Mouse (Mus musculus) embryo, embryonic 11.5 days (tissue): Measurements from ENCODE around the gene Gstm2.
"Not testable (repeated sequence)": the region's sequence is repeated elsewhere in the genome, so short reads cannot be mapped to it uniquely, and the experiment has no call there.

Experiments
- DNase-seq: peaks from one replicate; pipeline ENCODE4 v3.0.0-alpha.2; 2012; ENCODE audit warnings: low read depth, low spot score

Gstm2 gene

GRCm38 (mm10) chr3:107986041-107986562 lies at the start of gene Gstm2:
Gstm2 (minus strand) TSS chr3:107986453.
- peak; percentile 23 for DNase-seq

DNA sequence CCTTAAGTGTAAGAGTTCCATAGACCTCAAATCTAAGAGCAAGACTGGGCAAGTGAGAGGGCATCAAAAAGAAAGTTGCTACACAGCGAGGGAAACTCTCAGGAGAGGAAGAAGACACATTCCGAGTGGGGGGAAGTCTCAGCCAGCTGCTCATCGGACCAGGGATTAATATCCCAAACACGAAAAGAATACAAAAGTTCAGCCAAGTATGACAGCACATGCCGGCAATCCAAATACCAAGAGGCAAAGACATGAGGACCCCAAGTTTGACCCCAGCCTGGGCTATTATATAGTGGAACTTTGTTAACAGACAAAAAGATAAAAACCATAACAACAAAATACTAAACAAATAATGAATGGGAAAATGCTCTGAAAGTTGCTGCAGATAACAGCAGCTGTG lies 46.9 kb upstream of the Gstm2 start:
- DNase-seq: no peak

- DNase-seq: no peak
Measured at GRCm38 (mm10) chr3:108032113-108032512, 45.9 kb upstream of the Gstm2 start.

DNA sequence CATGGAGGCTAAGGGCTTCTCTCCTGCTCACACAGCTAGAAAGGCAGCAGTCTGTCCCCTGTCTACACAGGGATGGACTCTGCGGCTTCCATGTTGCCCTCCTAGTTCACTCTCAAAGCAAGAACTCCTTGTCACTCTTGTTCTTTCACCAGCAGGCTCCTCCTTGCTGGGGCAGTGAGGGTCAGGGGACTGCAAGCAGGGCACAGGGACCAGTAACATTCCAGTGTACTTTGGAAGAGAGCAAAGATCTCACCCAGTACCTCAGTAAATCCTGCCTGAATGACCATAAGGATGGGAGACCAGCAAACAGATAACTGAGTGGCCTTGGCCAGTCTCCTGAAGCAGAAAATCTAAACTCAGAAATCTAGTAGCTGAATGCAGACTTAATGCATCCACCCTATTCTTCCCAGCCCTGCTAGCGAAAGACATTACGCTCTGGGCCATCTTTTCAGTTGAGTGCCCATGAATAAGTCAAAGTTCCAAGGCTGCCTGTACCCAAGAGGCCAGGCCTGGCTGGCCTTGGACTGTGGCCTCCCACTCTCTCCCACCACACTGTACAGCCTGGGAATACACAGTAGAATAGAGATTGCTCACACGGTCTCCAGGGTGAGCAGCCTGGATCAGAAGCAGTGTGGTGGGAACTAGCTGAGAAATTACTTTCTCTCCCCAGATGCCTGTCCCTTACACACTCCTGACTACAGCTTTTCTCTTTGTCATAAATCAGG lies 42.5 kb upstream of the Gstm2 start:
- DNase-seq: no peak

- no peak for DNase-seq
Measured at GRCm38 (mm10) chr3:108026597-108026996, 40.3 kb upstream of the Gstm2 start.

DNA sequence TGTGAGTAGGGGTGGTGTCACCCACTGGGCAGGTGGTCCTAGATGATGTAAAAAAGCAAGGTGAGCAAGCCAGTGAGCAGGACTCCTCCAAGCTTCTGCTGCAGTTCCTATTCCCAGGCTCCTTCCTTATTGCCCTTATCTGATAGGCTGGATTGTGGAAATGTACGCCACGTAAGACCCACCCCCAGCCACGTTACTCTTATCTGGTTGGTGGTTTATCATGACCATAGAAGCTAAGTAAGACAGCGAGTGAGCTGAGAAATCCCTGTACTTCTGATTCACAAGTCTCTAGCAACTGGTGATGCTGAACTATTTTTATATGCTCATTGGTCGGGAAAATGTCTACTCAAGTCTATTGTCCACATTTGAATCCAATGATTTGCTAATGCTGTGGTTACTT lies 39.8 kb upstream of the Gstm2 start:
- no peak for DNase-seq

GRCm38 (mm10) chr3:108025318-108025717 lies 39.1 kb upstream of the Gstm2 start:
- DNase-seq: no peak

DNA sequence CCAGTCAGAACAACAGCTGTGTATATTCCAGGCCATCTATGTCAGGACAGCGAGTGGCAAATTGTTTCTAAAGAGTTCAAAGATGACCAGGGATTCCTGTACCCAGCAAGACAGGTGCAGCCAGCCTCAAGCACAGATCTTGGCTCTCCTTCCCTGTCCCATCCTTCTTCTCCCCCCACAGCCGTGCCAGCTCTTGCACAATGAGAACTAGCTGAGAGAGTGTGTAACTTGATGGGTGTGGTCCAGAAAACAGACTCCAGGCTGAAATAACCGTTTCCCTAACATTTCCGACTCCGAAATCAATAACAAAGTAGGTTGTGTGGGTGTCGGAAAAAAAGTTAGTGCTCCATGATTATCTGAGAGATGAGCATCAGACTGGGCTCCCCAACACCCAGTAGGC lies 36.4 kb upstream of the Gstm2 start:
- DNase-seq: no peak

DNA sequence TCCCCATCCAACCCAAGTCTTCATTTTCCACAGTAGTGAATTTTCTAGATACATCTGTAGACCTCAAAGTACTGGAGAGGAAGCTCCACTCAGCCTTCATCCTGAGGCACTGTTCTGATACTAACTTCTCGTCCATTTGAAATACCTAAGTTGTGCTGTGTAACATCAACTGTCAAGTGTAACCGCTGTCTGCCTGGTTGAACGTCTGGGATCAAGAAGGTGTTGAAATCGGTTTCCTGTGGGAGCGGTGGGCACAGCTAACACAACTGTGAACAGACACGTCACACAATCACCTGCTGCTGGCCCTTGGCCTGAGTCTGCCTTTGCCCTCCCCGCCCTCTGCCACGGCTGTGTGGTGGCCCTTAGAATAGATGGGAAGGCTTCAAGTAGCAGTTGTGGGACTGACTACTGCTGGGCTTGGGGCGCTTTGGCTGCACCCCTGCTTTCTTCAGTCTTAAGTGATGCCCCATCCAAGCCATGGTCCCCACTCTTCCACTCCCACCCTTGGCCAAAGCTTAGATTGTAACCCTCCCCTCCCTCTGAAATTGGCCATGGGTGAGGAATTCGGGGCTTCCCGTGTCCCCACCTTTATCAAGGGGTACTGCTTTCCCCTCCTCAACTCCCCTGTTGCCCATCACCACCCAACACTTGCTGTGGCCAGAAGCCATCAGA lies 34.2 kb upstream of the Gstm2 start:
- not testable (repeated sequence) for DNase-seq

GRCm38 (mm10) chr3:108019226-108019625 lies 33.0 kb upstream of the Gstm2 start:
- DNase-seq: not testable (repeated sequence)

DNA sequence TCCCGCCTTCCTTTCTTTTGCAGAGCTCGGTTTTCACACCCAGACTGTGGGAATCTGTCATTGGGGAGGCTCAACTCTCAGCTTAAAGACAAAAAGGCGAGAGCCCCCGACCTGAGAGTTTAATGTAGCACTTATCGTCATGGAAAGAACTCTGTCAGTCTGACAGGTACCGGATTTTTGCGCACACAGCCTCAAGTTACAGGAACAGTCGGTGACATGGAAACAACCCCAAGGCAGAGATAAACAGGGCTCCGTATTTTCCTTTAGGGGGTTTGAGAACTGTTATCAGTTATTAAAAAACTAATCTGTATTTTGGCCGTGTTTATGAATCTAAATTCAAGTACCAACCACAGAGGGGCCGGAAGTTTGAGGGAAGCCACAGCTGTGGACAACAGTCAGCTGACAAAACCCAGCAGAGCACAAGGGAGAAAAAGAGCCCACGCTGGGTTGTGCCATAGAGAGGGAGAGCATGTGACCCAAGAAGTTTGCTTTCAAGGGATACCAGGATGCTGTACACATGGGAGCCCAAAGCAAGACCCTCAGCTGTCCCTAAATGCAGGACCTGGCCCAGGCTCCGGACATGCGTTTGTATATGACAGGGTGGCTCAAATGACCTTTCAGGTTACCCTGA lies 32.1 kb upstream of the Gstm2 start:
- DNase-seq: no peak

DNA sequence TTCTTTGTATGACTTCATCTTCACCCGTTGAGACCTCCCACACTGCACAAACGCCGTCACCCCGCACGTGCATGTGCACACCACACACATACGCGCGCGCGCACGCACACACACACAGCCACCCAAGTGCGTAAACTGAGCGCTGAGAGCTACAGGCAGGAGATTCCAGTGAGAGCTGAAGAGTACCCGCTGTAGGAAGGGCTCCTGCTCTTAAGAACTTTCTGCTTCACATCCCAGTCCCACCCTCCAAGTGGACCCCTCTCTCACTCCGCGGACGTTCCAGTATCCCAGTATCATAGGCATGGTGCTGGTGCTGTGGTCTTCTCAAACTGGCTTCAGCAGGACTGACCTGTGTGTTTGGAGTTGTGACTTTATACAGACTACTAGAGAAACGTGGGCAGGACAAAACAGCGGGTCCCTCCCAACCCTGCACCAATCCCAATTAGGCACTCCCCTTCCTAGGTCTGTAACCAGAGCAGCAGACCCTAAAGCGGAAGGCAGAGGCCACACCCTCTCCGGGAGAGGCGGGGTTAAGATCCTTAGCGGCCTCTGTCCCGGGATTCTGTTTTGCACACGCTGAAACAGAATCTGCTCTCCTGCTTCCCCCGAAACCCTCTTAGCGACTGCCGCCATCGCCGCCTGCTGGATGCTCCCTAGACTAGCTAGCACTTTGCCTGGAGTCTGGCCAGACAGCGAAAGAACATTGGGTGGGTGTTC lies 31.4 kb upstream of the Gstm2 start, which contains the start of gene Gstm1:
TSS of gene Gstm1 (minus strand) at position 501 of the 717 bp plus-strand sequence.
- peak; percentile 93 for DNase-seq

DNA sequence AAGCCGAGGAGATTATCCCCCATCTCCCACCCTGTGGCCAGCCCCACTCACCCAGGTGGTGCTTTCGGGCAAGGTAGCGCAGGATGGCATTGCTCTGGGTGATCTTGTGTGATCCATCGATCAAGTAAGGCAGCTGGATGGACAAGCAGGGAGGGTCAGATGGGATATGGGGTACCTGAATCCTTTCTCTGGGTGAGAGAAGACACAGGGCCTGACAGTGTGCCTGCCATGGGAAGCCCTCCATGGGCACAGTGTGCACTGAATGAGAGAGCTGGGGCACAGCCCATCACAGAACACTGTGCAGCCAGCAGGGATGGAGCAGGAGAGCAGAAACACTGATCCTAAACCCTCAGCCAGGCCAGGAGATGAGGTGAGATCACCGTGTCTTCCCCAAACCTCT lies 30.2 kb upstream of the Gstm2 start:
- not testable (repeated sequence) for DNase-seq

DNA sequence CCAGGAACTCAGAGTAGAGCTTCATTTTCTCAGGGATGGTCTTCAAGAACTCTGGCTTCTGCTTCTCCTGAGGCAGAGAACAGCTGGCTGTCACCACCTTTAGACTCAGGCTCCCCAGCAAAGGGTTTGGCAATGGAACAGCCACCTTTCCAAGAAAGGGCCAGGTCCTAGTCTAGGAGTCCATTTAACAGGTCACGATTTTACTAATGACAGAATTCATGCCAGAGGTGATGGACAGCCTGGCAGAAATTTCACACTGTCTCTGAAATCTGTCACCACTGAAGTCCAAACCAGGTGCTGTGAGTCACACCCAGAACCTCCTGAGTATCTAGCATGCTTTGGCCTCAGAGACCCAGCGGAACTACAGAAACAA lies 28.7 kb upstream of the Gstm2 start:
- DNase-seq: no peak

GRCm38 (mm10) chr3:108014098-108014973 lies 28.1 kb upstream of the Gstm2 start:
- no peak for DNase-seq

- no peak for DNase-seq
Measured at GRCm38 (mm10) chr3:108013331-108013871, 27.1 kb upstream of the Gstm2 start.

GRCm38 (mm10) chr3:108011558-108011957 lies 25.3 kb upstream of the Gstm2 start:
- no peak for DNase-seq

DNA sequence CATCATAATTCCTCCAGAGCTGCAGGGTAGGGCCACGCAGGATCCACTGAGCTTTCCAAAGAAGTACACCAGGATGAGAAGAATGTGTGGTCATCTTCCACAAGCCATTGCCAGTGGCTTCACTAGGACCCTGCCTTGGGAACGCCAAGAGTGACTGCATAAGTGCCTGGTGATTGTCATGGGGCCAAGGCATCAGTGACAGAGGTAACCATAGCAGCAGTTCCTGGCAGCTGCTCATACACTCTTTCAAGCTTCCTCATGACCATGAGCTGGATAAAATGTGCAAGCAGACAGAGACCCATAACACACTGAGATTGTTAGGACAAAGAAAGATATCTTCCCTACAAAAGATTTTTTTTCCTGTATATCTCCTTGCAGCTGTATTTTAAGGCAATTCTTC lies 24.0 kb upstream of the Gstm2 start:
- no peak for DNase-seq

- no peak for DNase-seq
Measured at GRCm38 (mm10) chr3:108002021-108002420, 15.8 kb upstream of the Gstm2 start.

DNA sequence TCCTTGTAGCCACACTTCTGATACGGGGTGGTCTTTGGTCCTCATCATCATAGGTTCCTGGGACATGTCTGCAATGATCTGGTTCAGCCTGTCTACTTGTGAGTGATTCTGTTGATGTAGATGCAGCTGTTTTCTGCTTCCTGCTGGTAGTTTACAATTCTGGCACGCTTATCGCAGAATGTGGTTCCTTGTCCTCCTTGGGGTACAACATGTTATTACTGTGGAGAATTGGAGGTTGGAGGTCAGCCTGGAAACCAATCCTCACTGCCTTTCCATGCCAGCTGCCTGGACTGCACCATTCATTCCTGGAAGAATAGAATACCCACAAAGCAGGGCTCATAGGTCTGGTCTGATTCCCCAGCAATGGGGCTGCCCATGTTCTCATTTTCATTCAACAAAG lies 13.2 kb upstream of the Gstm2 start:
- DNase-seq: no peak

- DNase-seq: no peak
Measured at GRCm38 (mm10) chr3:107998591-107998990, 12.3 kb upstream of the Gstm2 start.
